Mouse (Mus musculus) embryonic facial prominence, embryonic 15.5 days (tissue): ENCODE data around the gene Eif4g3. TPM values are rescaled to one million over a fixed set of nuclear protein-coding genes. Genes with fewer than 3 reads are reported as not detected.
A peak's percentile ranks its signal among the peaks of the same experiment; 100 is the strongest.

Experiments used
- ATAC-seq: fragments of 200-750 bp; cut with Nextera tagmentation; 2 replicates; pipeline ENCODE4 v1.8.0; 2017; ENCODE audit warnings: low read depth, moderate TSS enrichment; ENCODE audit not compliant: insufficient number of reproducible peaks, low FRiP score, low TSS enrichment
- H3K27ac ChIP-seq: fragments of 300-500 bp; sonication (generic); replicated peaks from 2 replicates; pipeline ENCODE4 v1.5.1; 2015; ENCODE audit warnings: mild to moderate bottlenecking, inconsistent platforms
- H3K27me3 ChIP-seq: fragments of 300-500 bp; sonication (generic); 2 replicates; pipeline ENCODE4 v1.6.1; 2015; ENCODE audit warnings: inconsistent platforms
- H3K36me3 ChIP-seq: fragments of 300-500 bp; sonication (generic); 2 replicates; pipeline ENCODE4 v1.6.1; 2015; ENCODE audit warnings: mild to moderate bottlenecking, inconsistent platforms
- H3K4me1 ChIP-seq: fragments of 300-500 bp; sonication (generic); 2 replicates; pipeline ENCODE4 v1.6.1; 2015; ENCODE audit warnings: inconsistent platforms
- H3K4me2 ChIP-seq: fragments of 300-500 bp; sonication (generic); replicated peaks from 2 replicates; pipeline ENCODE4 v1.6.1; 2015; ENCODE audit warnings: mild to moderate bottlenecking, inconsistent platforms
- H3K4me3 ChIP-seq: fragments of 300-500 bp; sonication (generic); replicated peaks from 2 replicates; pipeline ENCODE4 v1.5.1; 2015; ENCODE audit warnings: mild to moderate bottlenecking, inconsistent platforms
- H3K9ac ChIP-seq: fragments of 300-500 bp; sonication (generic); 2 replicates; pipeline ENCODE4 v1.6.1; 2015; ENCODE audit warnings: inconsistent platforms
- H3K9me3 ChIP-seq: fragments of 300-500 bp; sonication (generic); replicated peaks from 2 replicates; pipeline ENCODE4 v1.6.1; 2016; ENCODE audit warnings: inconsistent platforms
- WGBS: fragments of 180-500 bp; shearing (Covaris S2); methylation state at CpG from one replicate; pipeline ENCODE4 v1.1.7; 2015; 5-methylcytosine and 5-hydroxymethylcytosine counted together
- polyA plus RNA-seq: library from polyadenylated mRNA; unstranded; fragments of >200 nt; fragmentation: Nextera tagmentation; extraction: Ambion mirVana; gene quantifications from 2 replicates; pipeline ENCODE4 v1.2.1, GENCODE M21; 2015

Gene Eif4g3
- polyA plus RNA-seq, 1 experiment from 2014 or later: 36.2 TPM

- Histone ChIP-seq H3K27ac (no peak overlapping the region), H3K4me2 (no peak overlapping the region), H3K27me3 (no peaks in the 10 kb centered on the region), H3K36me3 (peaks cover 24% of the 10 kb centered on the region), H3K4me3 (no peak overlapping the region), H3K9ac (no peak overlapping the region), H3K4me1 (peaks cover 31% of the 10 kb centered on the region), H3K9me3 (no peaks in the 10 kb centered on the region)
- ATAC-seq: no peak
- WGBS: 82% methylated on average over 5 of the region's 5 CpGs
Observed at GRCm38 (mm10) chr4:138219331-138219730, 226.5 kb downstream of the Eif4g3 start.

- Histone ChIP-seq H3K4me3 (no peak overlapping the region), H3K4me2 (no peak overlapping the region), H3K9me3 (no peaks in the 10 kb centered on the region), H3K36me3 (peaks cover 34% of the 10 kb centered on the region), H3K27ac (no peak overlapping the region), H3K9ac (no peak overlapping the region), H3K4me1 (peaks cover 27% of the 10 kb centered on the region), H3K27me3 (no peaks in the 10 kb centered on the region)
- no peak for ATAC-seq
- WGBS: 79% methylated on average over 7 of the region's 7 CpGs
Observed at GRCm38 (mm10) chr4:138220761-138221160, 227.9 kb downstream of the Eif4g3 start.

DNA sequence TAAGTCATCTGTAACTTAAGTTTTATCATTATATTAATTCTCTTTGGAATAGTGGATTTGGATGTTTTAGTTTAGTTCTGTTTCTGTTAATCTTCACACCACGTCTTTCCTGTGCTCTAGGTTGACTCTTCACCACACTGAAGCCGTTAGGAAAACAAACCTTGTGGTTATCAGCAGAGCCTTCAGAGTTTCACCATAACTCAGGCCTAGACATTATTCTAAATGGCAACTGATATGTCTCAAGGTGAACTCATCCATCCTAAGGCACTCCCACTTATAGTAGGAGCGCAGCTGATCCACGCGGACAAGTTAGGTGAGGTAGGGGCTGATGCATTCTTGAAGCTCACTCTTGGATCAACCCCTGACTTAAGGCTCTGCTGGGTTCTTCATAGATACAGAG is 228.6 kb downstream of the Eif4g3 start:
- no peak for ATAC-seq
- no peak overlapping the region for H3K4me3 ChIP-seq
- 88% methylated on average over 5 of the region's 5 CpGs for WGBS
- no peaks in the 10 kb centered on the region for H3K27me3 ChIP-seq
- H3K4me2 ChIP-seq: no peak overlapping the region
- peaks cover 41% of the 10 kb centered on the region for H3K36me3 ChIP-seq
- no peak overlapping the region for H3K27ac ChIP-seq
- H3K9ac ChIP-seq: no peak overlapping the region
- peaks cover 24% of the 10 kb centered on the region for H3K4me1 ChIP-seq
- H3K9me3 ChIP-seq: no peaks in the 10 kb centered on the region

- H3K36me3 ChIP-seq: peaks cover 49% of the 10 kb centered on the region
- ATAC-seq: no peak
Observed at GRCm38 (mm10) chr4:138222396-138222795, 229.6 kb downstream of the Eif4g3 start.

GRCm38 (mm10) chr4:138223623-138224022 is 230.8 kb downstream of the Eif4g3 start:
- no peak overlapping the region for H3K4me3 ChIP-seq
- H3K9me3 ChIP-seq: no peaks in the 10 kb centered on the region
- H3K9ac ChIP-seq: no peak overlapping the region
- peaks cover 62% of the 10 kb centered on the region for H3K36me3 ChIP-seq
- no peak overlapping the region for H3K4me2 ChIP-seq
- 61% methylated on average over 10 of the region's 10 CpGs for WGBS
- H3K27ac ChIP-seq: no peak overlapping the region
- no peak for ATAC-seq
- peaks cover 13% of the 10 kb centered on the region for H3K4me1 ChIP-seq
- H3K27me3 ChIP-seq: no peaks in the 10 kb centered on the region

More at GRCm38 (mm10) chr4:138222396-138222795, 229.6 kb downstream of the Eif4g3 start:
- H3K4me1 ChIP-seq: peaks cover 24% of the 10 kb centered on the region
- no peak overlapping the region for H3K4me3 ChIP-seq
- H3K27me3 ChIP-seq: no peaks in the 10 kb centered on the region
- no peak overlapping the region for H3K27ac ChIP-seq
- H3K4me2 ChIP-seq: no peak overlapping the region
- WGBS: 80% methylated on average over 5 of the region's 5 CpGs
- H3K9me3 ChIP-seq: no peaks in the 10 kb centered on the region
- no peak overlapping the region for H3K9ac ChIP-seq

- no peak overlapping the region for H3K4me3 ChIP-seq
- H3K9ac ChIP-seq: no peak overlapping the region
- H3K4me2 ChIP-seq: no peak overlapping the region
- WGBS: 68% methylated on average over 27 of the region's 27 CpGs
- ATAC-seq: no peak
- H3K4me1 ChIP-seq: peaks cover 24% of the 10 kb centered on the region
- no peak overlapping the region for H3K27ac ChIP-seq
- no peaks in the 10 kb centered on the region for H3K9me3 ChIP-seq
- peaks cover 54% of the 10 kb centered on the region for H3K36me3 ChIP-seq
- H3K27me3 ChIP-seq: peaks cover 25% of the 10 kb centered on the region
Observed at GRCm38 (mm10) chr4:138246756-138247665, 254.2 kb downstream of the Eif4g3 start.

GRCm38 (mm10) chr4:138250088-138250960 is 257.5 kb downstream of the Eif4g3 start, which contains the start of the genes Sh2d5 and Kif17:
Gene Sh2d5, plus strand, starts transcription at chr4:138250403.
Gene Kif17, plus strand, starts transcription at chr4:138250435.
- no peaks in the 10 kb centered on the region for H3K9me3 ChIP-seq
- H3K4me2 ChIP-seq: peak within 1 kb of the TSS; percentile 100
- H3K9ac ChIP-seq: peak within 1 kb of the TSS; percentile 21; the same call in 1 of the 2 replicates
- H3K27ac ChIP-seq: no peak within 1 kb of the TSS
- H3K4me1 ChIP-seq: peaks cover 29% of the 10 kb centered on the region
- peak within 1 kb of the TSS; percentile 50 for H3K4me3 ChIP-seq
- H3K36me3 ChIP-seq: peaks cover 22% of the 10 kb centered on the region; the same call in 1 of the 2 replicates
- WGBS: under 1% methylated on average over 64 of the region's 74 CpGs
- ATAC-seq: peak; percentile 83
- H3K27me3 ChIP-seq: peaks cover 42% of the 10 kb centered on the region

- peaks cover 42% of the 10 kb centered on the region for H3K27me3 ChIP-seq
- H3K9ac ChIP-seq: no peak overlapping the region
- under 1% methylated on average over 14 of the region's 14 CpGs for WGBS
Observed at GRCm38 (mm10) chr4:138251819-138252218, 259.0 kb downstream of the Eif4g3 start.

DNA sequence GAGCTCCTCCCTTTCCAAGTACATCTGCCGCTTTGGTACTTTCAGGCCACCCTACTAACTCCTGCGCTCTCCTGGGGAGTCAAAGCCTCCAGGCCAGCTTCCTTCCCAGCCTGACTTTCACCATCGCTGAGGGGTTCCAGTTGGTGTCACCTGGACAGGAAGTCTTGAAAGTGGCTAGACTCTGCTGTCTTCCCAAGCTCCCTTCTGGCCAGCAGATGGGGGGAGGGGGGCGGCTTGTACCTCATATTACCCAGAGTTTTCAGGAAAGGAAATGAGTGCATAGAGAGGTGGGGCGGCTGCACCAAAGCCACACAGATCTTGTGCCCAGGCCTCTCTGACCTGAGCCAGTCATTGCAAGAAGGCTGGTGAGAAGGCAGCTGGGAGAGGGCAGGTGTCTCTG is 259.4 kb downstream of the Eif4g3 start:
- Histone ChIP-seq H3K4me3 (peak overlapping the region; percentile 24), H3K9me3 (no peaks in the 10 kb centered on the region)

More at GRCm38 (mm10) chr4:138251819-138252218, 259.0 kb downstream of the Eif4g3 start:
- Histone ChIP-seq H3K4me2 (peak overlapping the region; percentile 100), H3K27ac (no peak overlapping the region), H3K4me3 (peak overlapping the region; percentile 24), H3K36me3 (peaks cover 8% of the 10 kb centered on the region; the same call in 1 of the 2 replicates), H3K9me3 (no peaks in the 10 kb centered on the region), H3K4me1 (peaks cover 29% of the 10 kb centered on the region)
- no peak for ATAC-seq

GRCm38 (mm10) chr4:138257116-138257687 is 264.4 kb downstream of the Eif4g3 start:
- Histone ChIP-seq H3K4me2 (no peak overlapping the region), H3K27me3 (peaks cover 15% of the 10 kb centered on the region), H3K4me1 (peaks cover 6% of the 10 kb centered on the region), H3K9ac (no peak overlapping the region), H3K9me3 (no peaks in the 10 kb centered on the region), H3K4me3 (no peak overlapping the region), H3K36me3 (no peaks in the 10 kb centered on the region), H3K27ac (no peak overlapping the region)
- WGBS: 65% methylated on average over 22 of the region's 22 CpGs
- no peak for ATAC-seq

More for the DNA sequence above, 259.4 kb downstream of the Eif4g3 start:
- 16% methylated on average over 5 of the region's 5 CpGs for WGBS
- H3K9ac ChIP-seq: no peak overlapping the region
- peaks cover 42% of the 10 kb centered on the region for H3K27me3 ChIP-seq
- no peak for ATAC-seq
- H3K36me3 ChIP-seq: peaks cover 5% of the 10 kb centered on the region; the same call in 1 of the 2 replicates
- H3K27ac ChIP-seq: no peak overlapping the region
- peak overlapping the region; percentile 100 for H3K4me2 ChIP-seq
- H3K4me1 ChIP-seq: peaks cover 32% of the 10 kb centered on the region
